Mouse (Mus musculus) midbrain, embryonic 14.5 days (tissue): ENCODE measurements around the gene Tjp1. TPM values are rescaled to one million over a fixed set of nuclear protein-coding genes. Genes with fewer than 3 reads are reported as not detected.
A peak's percentile ranks its signal among the peaks of the same experiment; 100 is the strongest.

Source experiments
- ATAC-seq: fragments of 200-750 bp; cut with Nextera tagmentation; 2 replicates; pipeline ENCODE4 v1.8.0; 2017; ENCODE audit warnings: moderate number of reproducible peaks, moderate library complexity; ENCODE audit not compliant: low FRiP score, low TSS enrichment
- DNase-seq: peaks from one replicate; pipeline ENCODE4 v3.0.0-alpha.2; 2015
- H3K27ac ChIP-seq: fragments of 300-500 bp; sonication (generic); replicated peaks from 2 replicates; pipeline ENCODE4 v1.5.1; 2014; ENCODE audit warnings: mild to moderate bottlenecking, low read depth, low read length, moderate library complexity
- H3K27me3 ChIP-seq: fragments of 300-500 bp; sonication (generic); 2 replicates; pipeline ENCODE4 v1.6.1; 2014; ENCODE audit warnings: low read length, control low read depth, mixed read lengths; ENCODE audit not compliant: control insufficient read depth, insufficient read depth
- H3K36me3 ChIP-seq: fragments of 300-500 bp; sonication (generic); 2 replicates; pipeline ENCODE4 v1.6.1; 2014; ENCODE audit warnings: low read length, control low read depth; ENCODE audit not compliant: control insufficient read depth, insufficient read depth
- H3K4me1 ChIP-seq: fragments of 300-500 bp; sonication (generic); 2 replicates; pipeline ENCODE4 v1.6.1; 2014; ENCODE audit warnings: mild to moderate bottlenecking, antibody characterized with exemption, low read length, control low read depth; ENCODE audit not compliant: control insufficient read depth, insufficient read depth
- H3K4me2 ChIP-seq: fragments of 300-500 bp; sonication (generic); 2 replicates; pipeline ENCODE4 v1.6.1; 2014; ENCODE audit warnings: mild to moderate bottlenecking, low read length, moderate library complexity
- H3K4me3 ChIP-seq: fragments of 300-500 bp; sonication (generic); replicated peaks from 2 replicates; pipeline ENCODE4 v1.5.1; 2014; ENCODE audit warnings: low read depth, low read length
- H3K9ac ChIP-seq: fragments of 300-500 bp; sonication (generic); replicated peaks from 2 replicates; pipeline ENCODE4 v1.6.1; 2014; ENCODE audit warnings: mild to moderate bottlenecking, low read length, moderate library complexity
- H3K9me3 ChIP-seq: fragments of 300-500 bp; sonication (generic); 2 replicates; pipeline ENCODE4 v1.6.1; 2016; ENCODE audit warnings: low read length, control low read depth, mixed read lengths; ENCODE audit not compliant: control insufficient read depth
- WGBS: fragments of 180-500 bp; shearing (Covaris S2); extraction: QIAGEN DNeasy Blood & Tissue Kit; methylation state at CpG from one replicate; pipeline ENCODE4 v1.1.7; 2014; 5-methylcytosine and 5-hydroxymethylcytosine counted together
- polyA plus RNA-seq: library from polyadenylated mRNA; unstranded; fragments of >200 nt; fragmentation: Nextera tagmentation; extraction: Ambion mirVana; gene quantifications from 2 replicates; pipeline ENCODE4 v1.2.1, GENCODE M21; 2014

Gene Tjp1
- polyA plus RNA-seq, 1 experiment from 2014 or later, result 22.4 TPM

DNA sequence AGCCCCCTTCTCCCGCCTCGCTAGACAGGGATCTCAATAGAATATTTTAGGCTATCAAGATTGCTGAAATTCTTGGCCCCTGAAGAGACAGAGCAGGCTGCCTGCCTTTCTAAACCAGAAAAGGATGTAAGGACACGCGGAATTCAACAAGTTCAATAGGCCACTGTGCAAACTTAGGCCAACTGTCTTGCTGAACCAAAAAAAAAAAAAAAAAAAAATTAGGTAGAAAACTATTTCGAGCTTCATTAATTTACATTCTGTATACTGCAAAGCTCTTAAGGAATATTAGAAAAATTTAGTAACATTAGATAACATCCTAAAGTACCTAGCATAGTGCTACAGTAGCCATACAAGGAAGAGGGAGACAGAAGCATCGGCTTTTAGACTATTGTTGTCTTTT lies 155.8 kb downstream of the Tjp1 start:
- H3K9me3 ChIP-seq, result no peaks in the 10 kb centered on the region
- peak overlapping the region; percentile 78 for H3K4me3 ChIP-seq
- H3K36me3 ChIP-seq, result no peaks in the 10 kb centered on the region
- peak overlapping the region; percentile 75 for H3K27ac ChIP-seq
- DNase-seq (no peak), ATAC-seq (no peak)
- H3K9ac ChIP-seq, result no peak overlapping the region
- 40% methylated on average over 6 of the region's 6 CpGs for WGBS
- H3K4me1 ChIP-seq, result peaks cover 7% of the 10 kb centered on the region; the same call in 1 of the 2 replicates
- peak overlapping the region; percentile 89 for H3K4me2 ChIP-seq
- H3K27me3 ChIP-seq, result no peaks in the 10 kb centered on the region

DNA sequence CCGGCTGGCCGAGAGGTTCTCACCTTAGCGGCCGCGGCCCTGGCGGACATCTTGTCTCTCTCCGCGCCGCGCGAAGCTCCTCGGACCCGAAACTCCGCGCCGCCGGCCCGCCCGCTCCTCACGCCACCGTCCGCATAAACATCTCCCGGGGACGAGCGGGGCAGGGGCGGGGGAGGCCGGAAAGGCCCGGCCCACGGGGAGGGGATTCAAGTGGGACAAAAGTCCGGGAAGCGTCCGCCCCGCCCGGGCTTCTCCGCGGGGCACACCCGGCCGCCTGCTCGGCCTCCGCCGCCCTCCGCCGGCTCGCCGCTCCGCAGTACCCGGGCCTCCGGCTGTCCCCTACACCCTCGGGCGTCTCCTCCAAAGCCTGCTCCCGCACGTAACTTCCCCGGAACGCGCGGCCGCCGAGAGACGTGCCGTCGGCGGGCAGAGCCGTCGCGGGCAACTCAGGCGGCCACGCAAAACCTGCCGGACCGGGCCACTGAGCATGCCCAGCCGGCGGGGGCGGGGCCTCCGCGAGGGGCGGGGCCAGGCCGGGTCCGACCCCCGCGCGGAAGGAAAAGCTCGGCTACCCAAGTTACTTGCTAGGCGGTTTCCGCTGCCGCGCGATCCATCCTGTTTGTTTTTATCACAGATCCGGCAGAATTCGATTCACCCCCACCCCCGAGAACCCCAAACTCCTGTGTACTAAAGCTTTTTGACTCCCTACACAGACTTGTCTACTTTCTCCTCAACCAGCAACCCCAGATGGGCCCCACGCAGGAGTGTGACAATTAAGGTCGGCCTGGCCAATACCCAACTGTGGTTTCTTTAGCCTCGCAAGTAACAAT lies 156.6 kb downstream of the Tjp1 start:
- peak; percentile 94 for ATAC-seq
- Histone ChIP-seq H3K9ac (peak overlapping the region; percentile 72), H3K36me3 (no peaks in the 10 kb centered on the region), H3K9me3 (no peaks in the 10 kb centered on the region), H3K4me2 (peak overlapping the region; percentile 89), H3K27me3 (no peaks in the 10 kb centered on the region), H3K27ac (peak overlapping the region; percentile 75), H3K4me1 (peaks cover 7% of the 10 kb centered on the region; the same call in 1 of the 2 replicates), H3K4me3 (peak overlapping the region; percentile 78)
- WGBS, result under 1% methylated on average over 88 of the region's 92 CpGs
- peak; percentile 90 for DNase-seq

DNA sequence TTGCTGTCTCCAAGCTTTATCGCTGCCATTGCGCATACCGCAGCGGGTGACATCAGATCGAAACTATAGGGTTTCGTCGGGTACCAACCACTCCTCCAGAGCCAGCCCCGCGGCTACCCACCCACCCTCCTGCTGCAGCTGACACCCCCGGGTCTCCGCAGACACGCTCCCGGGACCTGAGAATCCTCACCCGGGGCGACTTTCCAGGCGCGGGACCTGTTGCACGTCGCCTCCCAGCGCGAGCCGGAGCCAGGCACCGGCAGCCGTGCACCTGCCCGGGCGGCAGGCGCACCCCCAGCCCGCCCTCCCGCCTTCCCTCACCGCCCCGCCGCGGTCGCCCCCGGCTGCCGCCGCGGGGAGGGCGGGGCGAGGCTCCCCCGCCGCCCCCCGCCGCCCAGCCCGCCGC lies 157.2 kb downstream of the Tjp1 start:
- 1% methylated on average over 41 of the region's 46 CpGs for WGBS
- peak overlapping the region; percentile 78 for H3K4me3 ChIP-seq
- DNase-seq (peak; percentile 61), ATAC-seq (peak; percentile 18)
- no peaks in the 10 kb centered on the region for H3K27me3 ChIP-seq
- H3K9ac ChIP-seq, result peak overlapping the region; percentile 72
- peaks cover 7% of the 10 kb centered on the region; the same call in 1 of the 2 replicates for H3K4me1 ChIP-seq
- peak overlapping the region; percentile 89 for H3K4me2 ChIP-seq
- H3K36me3 ChIP-seq, result no peaks in the 10 kb centered on the region
- H3K9me3 ChIP-seq, result no peaks in the 10 kb centered on the region
- peak overlapping the region; percentile 75 for H3K27ac ChIP-seq

DNA sequence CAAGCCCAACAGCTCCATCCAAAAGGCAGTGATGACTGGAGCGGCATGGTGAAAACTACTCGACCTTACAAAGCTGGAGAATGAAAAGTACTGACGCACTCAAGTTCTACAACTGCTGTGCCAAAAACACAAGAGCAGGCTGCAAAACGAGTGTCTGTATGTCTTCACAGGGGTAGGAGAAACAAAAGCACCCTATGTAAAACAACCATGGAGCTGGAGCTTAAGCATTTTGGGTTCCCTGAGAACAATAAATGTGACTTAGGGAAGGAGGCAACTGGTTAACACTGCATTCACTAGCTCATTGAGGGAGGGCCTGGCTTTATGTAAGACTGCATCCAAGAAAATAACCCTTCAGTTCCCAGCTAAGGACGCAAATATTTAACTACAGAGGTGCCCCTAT lies 158.5 kb downstream of the Tjp1 start:
- ATAC-seq (no peak), DNase-seq (no peak)
- Histone ChIP-seq H3K4me3 (peak overlapping the region; percentile 12), H3K36me3 (no peaks in the 10 kb centered on the region), H3K4me1 (peaks cover 7% of the 10 kb centered on the region; the same call in 1 of the 2 replicates), H3K9ac (peak overlapping the region; percentile 1; the same call in 1 of the 2 replicates), H3K27me3 (no peaks in the 10 kb centered on the region), H3K4me2 (peak overlapping the region; percentile 89), H3K9me3 (no peaks in the 10 kb centered on the region), H3K27ac (no peak overlapping the region)
- 11% methylated on average over 5 of the region's 5 CpGs for WGBS

DNA sequence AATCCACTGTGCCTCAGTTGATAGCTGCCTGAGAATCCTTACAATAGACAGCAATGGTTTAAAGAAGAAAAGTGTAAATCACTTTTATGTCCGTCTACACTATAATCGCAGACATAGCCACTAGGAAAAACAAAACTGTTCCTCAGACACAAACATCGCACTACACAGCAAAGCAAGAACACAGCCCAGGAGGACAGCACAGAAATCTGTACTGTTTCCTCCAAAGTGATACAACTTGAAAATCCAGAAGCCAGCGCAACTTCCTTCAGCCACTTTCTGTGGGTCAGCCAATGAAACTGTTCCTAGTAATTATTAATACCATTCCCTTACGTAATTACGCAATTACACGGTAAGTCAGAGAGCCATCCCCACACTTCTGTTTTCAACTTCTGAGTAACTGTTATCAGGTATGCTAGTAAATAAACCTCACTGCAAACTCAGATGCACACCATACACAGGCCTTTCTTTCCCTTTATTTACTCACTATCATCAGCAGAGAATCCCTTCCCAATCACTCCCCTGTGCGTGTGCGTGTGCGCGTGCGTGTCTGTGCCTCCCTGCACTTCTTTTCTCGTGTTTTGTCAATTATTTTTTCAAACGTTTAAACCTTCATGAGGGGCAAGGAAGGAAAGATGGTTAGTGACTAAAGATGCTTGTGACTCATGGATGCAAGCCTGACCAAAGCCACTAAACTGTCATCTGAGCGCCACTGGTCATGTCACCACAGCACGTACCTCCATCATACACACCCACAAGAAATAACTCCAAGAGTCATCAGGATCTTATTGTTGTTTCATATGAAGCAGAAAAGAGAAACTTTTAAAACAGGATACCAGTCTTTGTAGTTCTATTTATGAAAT lies 160.0 kb downstream of the Tjp1 start:
- no peaks in the 10 kb centered on the region for H3K36me3 ChIP-seq
- peaks cover 7% of the 10 kb centered on the region; the same call in 1 of the 2 replicates for H3K4me1 ChIP-seq
- no peak overlapping the region for H3K4me3 ChIP-seq
- no peak for ATAC-seq
- H3K27me3 ChIP-seq, result no peaks in the 10 kb centered on the region
- DNase-seq, result no peak
- 86% methylated on average over 16 of the region's 16 CpGs for WGBS
- H3K9me3 ChIP-seq, result no peaks in the 10 kb centered on the region
- H3K27ac ChIP-seq, result no peak overlapping the region
- no peak overlapping the region for H3K9ac ChIP-seq
- no peak overlapping the region for H3K4me2 ChIP-seq

DNA sequence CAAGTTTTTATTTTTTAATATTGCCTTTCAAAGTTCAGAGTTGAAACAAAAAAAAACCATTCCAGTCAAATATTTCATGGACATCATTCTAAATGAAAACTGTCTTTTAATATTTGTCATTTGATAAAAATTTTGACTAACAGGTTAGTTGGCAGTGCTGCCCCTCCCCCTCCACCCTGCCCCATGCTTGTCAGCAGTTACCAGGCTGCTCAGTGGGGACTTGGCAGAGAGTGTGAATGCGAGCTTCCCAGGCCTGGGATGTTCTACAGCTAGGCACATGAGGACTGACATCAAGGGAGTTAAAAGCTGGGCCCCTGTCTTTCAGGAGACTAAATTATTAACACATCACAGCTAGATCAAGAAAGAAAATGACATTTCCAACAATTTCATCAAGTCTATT lies 161.4 kb downstream of the Tjp1 start:
- Histone ChIP-seq H3K27me3 (no peaks in the 10 kb centered on the region), H3K4me2 (no peak overlapping the region), H3K9me3 (no peaks in the 10 kb centered on the region), H3K27ac (no peak overlapping the region), H3K9ac (no peak overlapping the region), H3K4me1 (peaks cover 7% of the 10 kb centered on the region; the same call in 1 of the 2 replicates), H3K4me3 (no peak overlapping the region), H3K36me3 (no peaks in the 10 kb centered on the region)
- DNase-seq (peak; percentile 46), ATAC-seq (no peak)
- 7% methylated on average over 1 of the region's 1 CpGs for WGBS

DNA sequence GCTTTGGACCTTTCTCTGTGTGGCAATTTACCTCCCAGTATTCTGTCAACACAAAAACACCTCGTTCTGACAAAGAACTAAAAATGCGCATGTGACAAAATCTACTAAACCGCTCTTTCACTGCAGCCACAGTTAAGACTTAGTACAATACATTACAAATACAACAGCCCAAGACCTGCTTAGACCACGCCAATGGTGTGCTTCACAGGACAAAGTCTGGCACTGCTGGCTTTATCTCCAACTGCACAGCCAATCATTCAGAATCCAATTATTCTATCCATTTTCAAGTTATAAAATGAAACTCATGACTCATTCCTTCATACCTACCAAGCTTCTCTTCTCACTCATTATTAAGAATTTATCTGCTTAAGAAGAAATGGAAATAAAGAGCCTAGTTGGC lies 162.0 kb downstream of the Tjp1 start:
- Histone ChIP-seq H3K4me1 (peaks cover 7% of the 10 kb centered on the region; the same call in 1 of the 2 replicates), H3K27ac (no peak overlapping the region), H3K9ac (no peak overlapping the region), H3K4me3 (no peak overlapping the region), H3K36me3 (no peaks in the 10 kb centered on the region), H3K27me3 (no peaks in the 10 kb centered on the region), H3K9me3 (no peaks in the 10 kb centered on the region), H3K4me2 (no peak overlapping the region)
- DNase-seq, result no peak
- no peak for ATAC-seq
- 80% methylated on average over 4 of the region's 4 CpGs for WGBS

DNA sequence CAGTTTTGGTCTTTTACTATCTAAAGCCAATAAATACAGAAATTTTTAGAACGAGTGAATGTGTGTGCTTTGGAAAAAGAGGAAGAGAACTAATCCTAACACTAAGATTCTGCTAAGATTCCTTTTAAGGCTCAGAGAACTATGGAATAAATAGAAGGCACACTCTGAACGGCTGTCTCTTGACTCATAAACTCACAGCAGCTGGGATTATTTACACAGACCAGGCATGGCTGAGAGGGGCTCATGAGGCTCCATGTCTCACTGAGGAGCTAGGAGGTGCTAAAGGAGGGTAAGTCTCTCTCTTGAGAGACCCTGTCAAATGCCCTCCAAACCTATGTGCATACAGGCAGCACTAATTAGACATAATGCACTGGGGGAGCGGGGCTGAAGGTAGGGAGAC lies 167.3 kb downstream of the Tjp1 start:
- no peak overlapping the region for H3K4me3 ChIP-seq
- no peaks in the 10 kb centered on the region for H3K4me1 ChIP-seq
- ATAC-seq (no peak), DNase-seq (no peak)
- no peaks in the 10 kb centered on the region for H3K9me3 ChIP-seq
- no peak overlapping the region for H3K9ac ChIP-seq
- 70% methylated on average over 3 of the region's 3 CpGs for WGBS
- no peak overlapping the region for H3K4me2 ChIP-seq
- no peaks in the 10 kb centered on the region for H3K36me3 ChIP-seq
- H3K27me3 ChIP-seq, result no peaks in the 10 kb centered on the region
- no peak overlapping the region for H3K27ac ChIP-seq
